Mouse (Mus musculus) MEL (cell line): Measurements from ENCODE around the gene Rnf223. TPM values are rescaled to one million over a fixed set of nuclear protein-coding genes. Genes with fewer than 3 reads are reported as not detected.
"Not testable (repeated sequence)": the region's sequence is repeated elsewhere in the genome, so short reads cannot be mapped to it uniquely, and the experiment has no call there.

Source experiments
- DNase-seq: peaks from one replicate; pipeline ENCODE4 v3.0.0; 2011; ENCODE audit warnings: low read depth, low spot score
- H3K27ac ChIP-seq: 2 replicates; pipeline ENCODE4 v1.5.1; 2012; ENCODE audit warnings: low read depth, mild to moderate bottlenecking, control low read depth, low read length, moderate library complexity; ENCODE audit not compliant: control insufficient read depth
- H3K27me3 ChIP-seq, 2 experiments: fragments of 150-350 bp in 1 of 2; sonication (generic) in 1 of 2; 2 replicates each; pipeline ENCODE4 v1.6.1; 2012; ENCODE audit warnings: low read length in 2 of 2, mild to moderate bottlenecking in 2 of 2, improper control_type of control experiment in 1 of 2, moderate library complexity in 1 of 2; ENCODE audit not compliant: insufficient read depth in 2 of 2, control insufficient read depth in 1 of 2
- H3K36me3 ChIP-seq, 2 experiments: 2 replicates each; pipeline ENCODE4 v1.6.1; 2012 to 2014; ENCODE audit warnings: low read length in 2 of 2, improper control_type of control experiment in 1 of 2, inconsistent platforms in 1 of 2, mild to moderate bottlenecking in 1 of 2; ENCODE audit not compliant: insufficient read depth in 2 of 2, control insufficient read depth in 1 of 2
- H3K4me1 ChIP-seq, 2 experiments: fragments of 150-350 bp in 1 of 2; sonication (generic) in 1 of 2; 2 replicates each; pipeline ENCODE4 v1.6.1; 2012; ENCODE audit warnings: low read length in 2 of 2, improper control_type of control experiment in 1 of 2, mild to moderate bottlenecking in 1 of 2; ENCODE audit not compliant: insufficient read depth in 2 of 2, control insufficient read depth in 1 of 2
- H3K4me3 ChIP-seq, 2 experiments: fragments of 150-350 bp in 1 of 2; sonication (generic) in 1 of 2; 2 replicates each; pipeline ENCODE4 v1.5.1; 2012; ENCODE audit warnings: low read depth in 2 of 2, low read length in 2 of 2, mild to moderate bottlenecking in 2 of 2, moderate library complexity in 2 of 2, control low read depth in 1 of 2, improper control_type of control experiment in 1 of 2; ENCODE audit not compliant: control insufficient read depth in 1 of 2, insufficient read depth in 1 of 2
- H3K79me2 ChIP-seq: 2 replicates; pipeline ENCODE4 v1.6.1; 2012; ENCODE audit warnings: mild to moderate bottlenecking, low read length, moderate library complexity; ENCODE audit not compliant: control insufficient read depth, poor library complexity, insufficient read depth
- H3K9ac ChIP-seq: 2 replicates; pipeline ENCODE4 v1.6.1; 2012; ENCODE audit warnings: low read depth, mild to moderate bottlenecking, control low read depth, low read length, moderate library complexity; ENCODE audit not compliant: control insufficient read depth, poor library complexity, severe bottlenecking
- H3K9me3 ChIP-seq: fragments of 150-350 bp; sonication (generic); replicated peaks from 2 replicates; pipeline ENCODE4 v1.6.1; 2012; ENCODE audit warnings: mild to moderate bottlenecking, low read length, improper control_type of control experiment, moderate library complexity; ENCODE audit not compliant: insufficient read depth
- BHLHE40 ChIP-seq: IDR thresholded peaks from 2 replicates; pipeline ENCODE4 v1.6.1; 2012; ENCODE audit warnings: low read depth, mild to moderate bottlenecking, inconsistent platforms, low read length, improper control_type of control experiment, borderline replicate concordance
- CHD1 ChIP-seq: IDR thresholded peaks from 2 replicates; pipeline ENCODE4 v1.6.1; 2012; ENCODE audit warnings: low read depth, mild to moderate bottlenecking, inconsistent platforms, low read length, improper control_type of control experiment
- CTCF ChIP-seq, 3 experiments: IDR thresholded peaks in 2 of 3; conservative IDR thresholded peaks in 1 of 3; 2 replicates each; pipeline ENCODE4 v1.5.1; 2011 to 2012; ENCODE audit warnings: low read length in 3 of 3, low read depth in 2 of 3, mild to moderate bottlenecking in 2 of 3, improper control_type of control experiment in 1 of 3, inconsistent platforms in 1 of 3, mixed read lengths in 1 of 3, moderate library complexity in 1 of 3; ENCODE audit not compliant: control insufficient read depth in 1 of 3, insufficient read depth in 1 of 3, poor library complexity in 1 of 3, severe bottlenecking in 1 of 3
- MAX ChIP-seq: IDR thresholded peaks from 2 replicates; pipeline ENCODE4 v1.6.1; 2011; ENCODE audit warnings: low read length, improper control_type of control experiment
- MXI1 ChIP-seq: IDR thresholded peaks from 2 replicates; pipeline ENCODE4 v1.6.1; 2011; ENCODE audit warnings: mild to moderate bottlenecking, low read depth, low read length, improper control_type of control experiment
- MYB ChIP-seq: IDR thresholded peaks from 2 replicates; pipeline ENCODE4 v1.6.1; 2011; ENCODE audit warnings: mild to moderate bottlenecking, low read depth, low read length, improper control_type of control experiment
- MYC ChIP-seq: IDR thresholded peaks from 2 replicates; pipeline ENCODE4 v1.6.1; 2011; ENCODE audit warnings: low read depth, mild to moderate bottlenecking, low read length, improper control_type of control experiment, moderate library complexity
- POLR2AphosphoS2 ChIP-seq: IDR thresholded peaks from 2 replicates; pipeline ENCODE4 v1.6.1; 2011; ENCODE audit warnings: low read length, improper control_type of control experiment
- RAD21 ChIP-seq: IDR thresholded peaks from 2 replicates; pipeline ENCODE4 v1.6.1; 2011; ENCODE audit warnings: mild to moderate bottlenecking, low read depth, low read length, improper control_type of control experiment
- SIN3A ChIP-seq: IDR thresholded peaks from 2 replicates; pipeline ENCODE4 v1.6.1; 2012; ENCODE audit warnings: low read length, improper control_type of control experiment, inconsistent platforms
- SMC3 ChIP-seq: IDR thresholded peaks from 2 replicates; pipeline ENCODE4 v1.6.1; 2011; ENCODE audit warnings: low read depth, low read length, improper control_type of control experiment
- UBTF ChIP-seq: IDR thresholded peaks from 2 replicates; pipeline ENCODE4 v1.6.1; 2012; ENCODE audit warnings: low read depth, mild to moderate bottlenecking, inconsistent platforms, low read length, improper control_type of control experiment, moderate library complexity, borderline replicate concordance; ENCODE audit not compliant: insufficient read depth
- USF2 ChIP-seq, 2 experiments: IDR thresholded peaks; 2 replicates each; pipeline ENCODE4 v1.6.1; 2011 to 2012; ENCODE audit warnings: improper control_type of control experiment in 2 of 2, low read length in 2 of 2, borderline replicate concordance in 1 of 2, inconsistent platforms in 1 of 2, low read depth in 1 of 2, mild to moderate bottlenecking in 1 of 2; ENCODE audit not compliant: insufficient read depth in 1 of 2
- polyA plus RNA-seq, 2 experiments: library from polyadenylated mRNA; stranded (reverse) in 1 of 2; unstranded in 1 of 2; fragments of >175 nt in 1 of 2; fragments of >200 nt in 1 of 2; gene quantifications; 2 replicates each; pipeline versions ENCODE4 v1.2.1 to v1.2.4; 2012; ENCODE audit warnings: low replicate concordance in 2 of 2, low read depth in 1 of 2; ENCODE audit not compliant: insufficient read length in 2 of 2, insufficient read depth in 1 of 2, missing spikeins in 1 of 2
- total RNA-seq: library from RNA; depleted of rRNA; stranded (reverse); fragments of 300-350 nt; gene quantifications from 2 replicates; pipeline ENCODE4 v1.2.3, GENCODE M21; 2012

Gene Rnf223
- total and polyA plus RNA-seq, 3 experiments, result 0.65 to 2.5 TPM; not detected in 1

DNA sequence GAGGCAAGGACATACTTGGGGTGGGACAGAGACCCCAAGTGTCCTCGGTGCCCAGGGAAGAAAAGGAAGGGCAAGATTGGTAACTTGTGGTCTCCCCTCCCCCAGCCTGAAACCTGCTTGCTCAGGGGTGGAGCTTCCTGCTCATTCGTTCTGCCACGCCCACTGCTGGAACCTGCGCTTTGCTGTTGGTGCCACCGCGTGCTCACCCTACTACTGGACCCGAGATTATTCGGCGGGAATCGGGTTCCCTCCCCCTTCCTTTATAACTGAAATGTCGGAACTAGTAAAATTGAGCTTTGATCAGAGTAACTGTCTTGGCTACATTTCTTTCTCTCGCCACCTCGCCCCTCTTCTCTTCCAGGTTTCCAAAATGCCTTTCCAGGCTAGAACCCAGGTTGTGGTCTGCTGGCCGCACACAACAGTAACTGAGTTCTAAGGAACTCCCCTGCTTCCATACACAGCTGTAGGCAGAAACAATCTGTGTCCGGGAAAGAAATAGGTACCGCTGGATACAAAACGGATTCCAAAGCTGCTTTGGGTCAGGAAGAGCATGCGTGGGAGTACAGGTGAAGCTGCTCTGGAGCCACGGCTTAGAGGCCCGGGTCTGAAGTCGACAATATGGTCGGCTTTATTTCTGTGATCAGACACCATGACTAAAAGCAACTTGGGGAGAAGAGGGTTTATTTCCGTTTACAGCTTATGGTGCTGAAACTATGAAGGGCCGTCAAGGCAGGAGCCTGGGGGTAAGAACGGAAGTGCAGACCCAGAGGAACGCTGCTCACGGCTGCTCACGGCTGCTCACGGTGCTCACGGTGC is 6.2 kb downstream of the Rnf223 start (continued):
- TF ChIP-seq UBTF, result no peak
- no peak for TF ChIP-seq MYB
- TF ChIP-seq, all 39 proteins: peak for 14

DNA sequence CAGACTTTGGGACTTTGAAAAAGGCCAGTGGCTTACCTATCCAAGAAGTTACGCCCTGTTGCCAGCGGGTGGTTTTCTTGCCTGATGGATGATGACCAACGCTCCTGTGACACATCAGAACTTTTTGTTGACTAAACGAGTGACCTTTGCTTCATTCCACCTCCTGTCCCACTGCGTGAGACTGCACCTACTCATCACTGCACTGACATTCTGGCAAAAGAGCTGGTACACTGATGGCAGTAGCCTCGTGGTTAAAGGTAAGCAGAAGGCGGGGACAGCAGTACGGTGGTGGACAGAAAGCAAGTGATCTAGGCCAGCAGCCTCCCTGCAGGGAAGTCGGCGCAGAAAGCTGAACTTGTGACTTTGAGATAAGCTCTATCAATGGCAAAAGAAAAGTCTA is 20.6 kb downstream of the Rnf223 start:
- not testable (repeated sequence) for H3K4me1 ChIP-seq, H3K4me3 ChIP-seq, H3K36me3 ChIP-seq, H3K79me2 ChIP-seq, H3K27me3 ChIP-seq, H3K9ac ChIP-seq, H3K27ac ChIP-seq, H3K9me3 ChIP-seq
- peak; percentile 25 for DNase-seq

DNA sequence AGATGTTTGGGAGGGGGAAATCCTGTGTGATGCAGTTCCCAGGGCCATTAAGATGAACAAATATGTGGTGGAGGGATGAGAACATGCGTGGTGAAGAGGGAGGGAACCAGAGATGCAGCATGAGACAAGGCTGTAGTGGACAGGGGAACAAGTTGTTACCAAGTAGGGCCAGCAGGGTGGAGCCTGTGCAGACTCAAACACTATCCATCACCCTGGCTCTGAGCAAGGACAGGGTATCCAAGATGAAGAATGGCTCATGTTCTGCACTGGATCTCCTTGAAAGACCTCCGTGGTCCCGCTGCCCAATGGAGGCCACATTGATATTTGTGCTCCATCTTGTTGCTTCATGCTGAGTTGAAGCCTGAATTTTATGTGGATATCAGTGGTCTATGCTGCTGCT is 24.5 kb downstream of the Rnf223 start:
- Histone ChIP-seq H3K27me3 (no peaks in the 10 kb centered on the region), H3K9me3 (no peaks in the 10 kb centered on the region), H3K36me3 (no peaks in the 10 kb centered on the region), H3K79me2 (no peaks in the 10 kb centered on the region), H3K9ac (no peak overlapping the region), H3K4me3 (no peak overlapping the region), H3K4me1 (no peaks in the 10 kb centered on the region), H3K27ac (no peak overlapping the region)
- no peak for DNase-seq
- TF ChIP-seq SIN3A (no peak), MYB (no peak), POLR2AphosphoS2 (no peak), RAD21 (no peak), CTCF (IDR thresholded peaks at IDR 0.05 in 2 of 3, conservative IDR thresholded peaks at IDR 0.05 in 1 of 3; ENCODE audit: control insufficient read depth in 1 of 3, insufficient read depth in 1 of 3, low read depth in 2 of 3, low read length in 3 of 3, poor library complexity in 1 of 3, severe bottlenecking in 1 of 3) (no peak), SMC3 (no peak), UBTF (no peak), BHLHE40 (no peak), MYC (no peak), MAX (no peak)

- H3K36me3 ChIP-seq, result no peaks in the 10 kb centered on the region; a peak in 1 of 4 replicates
Observed at GRCm38 (mm10) chr4:156166477-156166876, 36.2 kb downstream of the Rnf223 start.

More at GRCm38 (mm10) chr4:156166477-156166876, 36.2 kb downstream of the Rnf223 start:
- no peak for DNase-seq
- no peak for TF ChIP-seq USF2 (IDR thresholded peaks at IDR 0.05; ENCODE audit: borderline replicate concordance in 1 of 2, insufficient read depth in 1 of 2, low read depth in 1 of 2, low read length in 2 of 2)
- TF ChIP-seq CTCF (IDR thresholded peaks at IDR 0.05 in 2 of 3, conservative IDR thresholded peaks at IDR 0.05 in 1 of 3; ENCODE audit: control insufficient read depth in 1 of 3, insufficient read depth in 1 of 3, low read depth in 2 of 3, low read length in 3 of 3, poor library complexity in 1 of 3, severe bottlenecking in 1 of 3), result peak in 1 of 3 experiments; percentile 3; a peak in 1 of 6 replicates
- TF ChIP-seq CHD1, result no peak
- no peak for TF ChIP-seq MXI1
- H3K9me3 ChIP-seq, result no peaks in the 10 kb centered on the region
- no peak overlapping the region for H3K27ac ChIP-seq
- no peaks in the 10 kb centered on the region; a peak in 1 of 4 replicates for H3K4me1 ChIP-seq
- H3K4me3 ChIP-seq, result no peak overlapping the region
- no peaks in the 10 kb centered on the region for H3K27me3 ChIP-seq
- no peaks in the 10 kb centered on the region for H3K79me2 ChIP-seq
- H3K9ac ChIP-seq, result no peak overlapping the region
